Mouse (Mus musculus): ENCODE results near the gene Atl1. TPM values are rescaled to one million over a fixed set of nuclear protein-coding genes. Genes with fewer than 3 reads are reported as not detected.

Gene Atl1
- total RNA-seq, 2 experiments from 2014 or later = 230 to 233 TPM

DNA sequence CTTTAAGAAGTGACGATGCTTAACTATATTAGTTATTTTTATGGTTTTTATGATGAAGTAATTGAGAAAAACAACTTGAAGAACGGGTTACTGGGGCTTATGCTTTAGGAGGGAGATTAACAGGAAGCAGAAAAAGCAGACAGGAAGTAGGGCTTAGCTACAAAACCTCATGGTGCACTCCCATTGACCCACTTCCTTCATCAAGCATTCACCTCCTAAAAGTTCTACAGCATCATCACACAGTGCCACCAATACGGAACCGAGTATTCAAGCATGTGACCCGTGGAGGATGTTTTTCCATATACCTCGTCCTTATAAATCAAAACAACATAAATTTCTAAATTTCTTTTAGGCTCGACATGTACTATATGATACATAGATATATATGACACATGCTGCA is 20.3 kb downstream of the Atl1 start:
- no peak for TF ChIP-seq CTCF (IDR thresholded peaks at IDR 0.05)
- intact Hi-C loops (cut with DNase I) = no loop called here
- Histone ChIP-seq H3K4me3 (no peak overlapping the region), H3K27ac (no peak overlapping the region)
- DNase-seq (ENCODE audit: extremely low spot score in 1 of 2, low spot score in 2 of 2) = no peak

DNA sequence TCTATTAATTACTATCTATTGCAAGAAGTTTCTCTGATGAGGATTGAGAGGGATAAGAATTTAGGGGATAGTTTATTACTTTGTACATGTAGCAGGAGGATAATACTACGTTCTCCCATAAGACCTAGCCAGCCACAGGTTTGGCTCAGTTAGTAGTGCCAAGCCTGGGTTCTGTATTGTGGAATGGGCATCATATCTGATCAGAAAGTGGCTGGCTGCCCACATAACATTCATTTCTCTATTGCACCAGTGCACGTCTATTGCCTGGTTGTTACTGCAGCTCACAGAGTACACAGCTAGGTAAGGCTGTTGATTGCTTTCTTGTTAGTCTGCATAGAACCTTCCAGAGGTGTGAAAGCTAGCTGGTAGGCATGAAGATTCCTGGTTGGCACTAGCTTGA is 25.5 kb downstream of the Atl1 start:
- Histone ChIP-seq H3K4me3 (no peak overlapping the region), H3K27ac (no peak overlapping the region)
- TF ChIP-seq CTCF (IDR thresholded peaks at IDR 0.05) = no peak
- intact Hi-C loops (cut with DNase I) = no loop called here
- no peak for DNase-seq (ENCODE audit: extremely low spot score in 1 of 2, low spot score in 2 of 2)

DNA sequence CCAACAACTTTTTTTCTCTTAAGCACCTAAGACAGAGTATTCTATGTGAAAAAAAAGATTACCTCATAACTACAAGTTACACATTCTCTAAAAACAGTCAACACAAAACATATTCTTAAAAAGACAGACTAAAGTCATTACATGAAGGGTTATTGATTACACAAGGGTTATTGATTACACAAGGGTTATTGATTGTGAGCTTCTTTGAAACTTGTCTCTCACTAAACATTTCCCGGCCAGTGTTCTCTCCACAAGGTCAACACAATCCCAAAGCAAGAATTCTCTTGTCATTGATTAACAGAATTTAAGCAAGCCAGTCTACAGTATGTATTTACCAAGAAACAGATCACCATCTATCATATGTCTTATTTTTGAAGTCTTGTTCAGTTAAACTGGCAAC is 29.7 kb downstream of the Atl1 start:
- intact Hi-C loops (cut with DNase I) = no loop called here
- no peak for TF ChIP-seq CTCF (IDR thresholded peaks at IDR 0.05)
- DNase-seq (ENCODE audit: extremely low spot score in 1 of 2, low spot score in 2 of 2) = no peak
- no peak overlapping the region for H3K27ac ChIP-seq
- no peak overlapping the region for H3K4me3 ChIP-seq

DNA sequence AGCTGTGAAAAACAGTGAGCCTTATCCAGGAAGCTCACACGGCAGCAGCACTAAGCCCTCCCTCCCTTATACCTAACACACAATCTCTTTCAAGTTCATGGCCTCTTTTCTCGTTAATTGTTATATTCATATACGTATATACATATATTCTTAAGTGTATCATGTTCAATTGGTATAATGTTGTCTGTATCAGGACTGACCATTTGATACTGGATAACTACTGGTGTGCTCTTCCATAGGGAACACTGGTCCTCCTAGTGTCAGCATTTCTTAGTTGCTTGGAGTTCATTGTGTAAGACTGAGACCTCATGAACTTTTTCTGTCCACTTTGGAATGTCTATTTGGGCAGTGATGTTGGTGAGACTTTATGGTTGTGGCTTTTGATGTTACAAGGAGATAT is 30.7 kb downstream of the Atl1 start:
- Histone ChIP-seq H3K4me3 (no peak overlapping the region), H3K27ac (no peak overlapping the region)
- no peak for DNase-seq (ENCODE audit: extremely low spot score in 1 of 2, low spot score in 2 of 2)
- peak; percentile 20 for TF ChIP-seq CTCF (IDR thresholded peaks at IDR 0.05)
- intact Hi-C loops (cut with DNase I) = no loop called here

DNA sequence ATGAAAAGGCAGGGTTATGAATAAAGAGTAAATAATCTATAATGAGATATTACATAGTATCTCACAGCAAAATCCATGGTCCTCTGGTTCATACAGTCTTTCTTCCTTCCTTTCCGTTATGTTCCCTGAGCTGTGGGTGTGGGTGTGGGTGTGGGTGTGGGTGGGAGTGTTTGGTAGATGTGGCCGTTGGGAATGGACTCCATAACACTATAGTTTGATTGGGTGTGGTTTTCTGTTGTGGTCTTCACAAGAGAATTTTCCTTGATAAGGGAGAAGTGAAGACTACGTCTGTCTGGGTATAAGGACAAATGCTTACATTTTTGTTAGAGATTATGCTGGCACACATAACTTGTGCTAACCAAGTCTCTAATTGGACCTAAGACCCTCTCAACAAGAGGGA is 31.2 kb downstream of the Atl1 start:
- DNase-seq (ENCODE audit: extremely low spot score in 1 of 2, low spot score in 2 of 2) = no peak
- Histone ChIP-seq H3K27ac (no peak overlapping the region), H3K4me3 (no peak overlapping the region)
- intact Hi-C loops (cut with DNase I) = no loop called here
- TF ChIP-seq CTCF (IDR thresholded peaks at IDR 0.05) = no peak

DNA sequence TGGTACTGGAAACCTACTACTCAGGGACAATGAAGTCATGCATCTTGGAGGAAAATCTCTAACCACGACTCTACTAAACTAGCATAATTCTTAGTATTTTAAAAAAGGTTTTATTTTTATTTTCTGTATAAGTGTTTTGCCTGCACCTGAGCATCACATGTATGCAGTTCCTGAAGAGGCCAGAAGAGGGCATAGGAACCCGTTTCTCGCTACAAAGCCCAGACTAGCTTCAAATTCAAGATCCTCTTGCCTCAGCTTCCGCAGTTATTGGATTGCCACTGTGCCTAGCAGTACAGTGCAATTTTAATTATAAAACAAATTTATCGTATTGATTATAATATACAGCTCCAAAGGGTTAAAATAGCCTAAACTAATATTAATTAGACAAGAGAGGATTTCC is 31.6 kb downstream of the Atl1 start:
- peak; percentile 63 for TF ChIP-seq CTCF (IDR thresholded peaks at IDR 0.05)
- no peak for DNase-seq (ENCODE audit: extremely low spot score in 1 of 2, low spot score in 2 of 2)
- no peak overlapping the region for H3K27ac ChIP-seq
- no peak overlapping the region for H3K4me3 ChIP-seq
- intact Hi-C loops (cut with DNase I) = no loop called here

DNA sequence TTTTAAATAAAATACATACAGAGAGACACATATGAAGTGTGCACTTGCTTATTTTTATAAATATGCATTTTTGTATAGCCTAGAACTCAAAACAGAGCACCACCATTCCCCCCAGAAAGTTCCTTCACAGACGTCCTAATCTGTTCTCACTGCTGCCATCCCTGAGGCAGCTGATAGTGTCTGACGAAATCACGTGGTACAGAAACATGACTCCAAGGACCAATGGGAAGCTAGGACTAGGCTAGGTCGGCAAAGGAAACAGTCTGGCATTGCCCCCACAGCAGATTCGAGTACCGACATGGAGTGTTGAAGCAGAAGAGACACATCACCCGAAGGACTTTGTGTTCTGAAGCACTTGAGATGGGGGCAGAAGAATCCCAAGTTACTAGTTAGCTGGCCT is 34.3 kb downstream of the Atl1 start:
- Histone ChIP-seq H3K27ac (no peak overlapping the region), H3K4me3 (no peak overlapping the region)
- intact Hi-C loops (cut with DNase I) = no loop called here
- DNase-seq (ENCODE audit: extremely low spot score in 1 of 2, low spot score in 2 of 2) = no peak
- no peak for TF ChIP-seq CTCF (IDR thresholded peaks at IDR 0.05)

DNA sequence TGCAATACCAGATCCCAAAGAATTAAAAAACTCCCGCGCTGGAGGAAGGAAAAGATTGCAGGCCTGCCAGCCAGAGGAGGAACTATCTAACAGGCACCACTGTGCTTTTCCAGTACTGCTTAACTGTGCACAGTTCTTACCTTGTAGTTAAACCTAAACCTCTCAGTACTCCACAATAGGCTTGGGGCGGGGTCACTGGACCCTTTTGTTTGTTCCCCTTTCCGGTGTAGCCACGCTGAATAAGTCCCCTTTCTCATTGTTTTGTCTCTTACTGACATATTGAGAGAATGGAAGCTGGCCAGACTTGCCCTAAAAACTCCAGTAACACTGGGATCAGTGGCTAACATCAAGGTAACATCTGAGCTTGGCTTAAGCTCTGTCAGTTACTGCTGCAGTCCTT is 45.3 kb downstream of the Atl1 start:
- intact Hi-C loops (cut with DNase I) = no loop called here
- no peak for DNase-seq (ENCODE audit: extremely low spot score in 1 of 2, low spot score in 2 of 2)
- Histone ChIP-seq H3K4me3 (no peak overlapping the region), H3K27ac (no peak overlapping the region)
- TF ChIP-seq CTCF (IDR thresholded peaks at IDR 0.05) = no peak

DNA sequence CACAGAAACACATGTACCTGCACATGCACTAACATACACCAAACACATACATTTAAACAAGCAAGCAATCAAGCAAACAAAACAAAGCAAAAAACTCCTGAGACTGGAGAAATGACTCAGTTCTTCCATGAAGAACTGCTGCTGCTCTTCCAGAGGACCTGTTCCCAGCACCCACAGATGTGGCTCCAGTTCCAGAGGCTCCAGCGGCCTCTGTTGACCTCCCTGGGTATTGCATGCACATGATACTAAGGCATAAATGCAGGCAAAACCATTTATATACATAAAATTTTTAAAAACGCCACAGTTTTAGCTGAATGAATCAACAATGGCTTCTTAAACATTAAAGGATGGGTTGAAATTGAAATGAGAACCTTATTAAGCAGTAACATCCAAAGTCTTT is 46.9 kb downstream of the Atl1 start:
- no peak overlapping the region for H3K4me3 ChIP-seq
- TF ChIP-seq CTCF (IDR thresholded peaks at IDR 0.05) = peak; percentile 45
- no peak overlapping the region for H3K27ac ChIP-seq
- intact Hi-C loops (cut with DNase I) = no loop called here
- DNase-seq (ENCODE audit: extremely low spot score in 1 of 2, low spot score in 2 of 2) = no peak

DNA sequence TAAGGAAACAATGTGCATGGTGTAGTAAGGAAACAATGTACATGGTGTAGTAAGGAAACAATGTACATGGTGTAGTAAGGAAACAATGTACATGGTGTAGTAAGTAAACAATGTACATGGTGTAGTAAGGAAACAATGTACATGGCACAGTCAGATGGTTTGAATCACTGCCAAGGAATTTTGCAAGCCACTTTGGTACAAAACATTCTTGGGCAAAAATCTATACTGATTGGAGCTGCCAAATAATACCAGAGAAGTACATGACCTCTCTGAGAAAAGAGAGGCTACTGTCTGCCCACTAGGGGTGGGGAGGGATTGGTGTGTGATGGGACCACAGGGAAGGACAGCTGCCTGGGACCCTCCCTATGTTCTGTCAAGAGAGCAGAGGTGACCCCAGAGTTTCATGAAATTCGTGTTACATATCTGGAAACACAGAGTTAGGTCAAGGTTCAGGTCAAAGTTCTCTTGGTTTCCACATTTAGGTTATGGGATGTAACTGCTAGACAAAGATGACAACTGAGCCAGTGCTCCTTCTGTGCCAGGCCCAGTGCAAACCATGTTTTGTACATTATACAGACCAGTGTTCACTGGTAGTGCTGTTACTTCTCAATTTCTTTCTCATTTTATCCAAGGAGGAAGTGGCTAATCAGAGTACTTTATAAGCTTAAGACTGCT is 49.4 kb downstream of the Atl1 start:
- Histone ChIP-seq H3K4me3 (no peak overlapping the region), H3K27ac (no peak overlapping the region)
- TF ChIP-seq CTCF (IDR thresholded peaks at IDR 0.05) = no peak
- DNase-seq (ENCODE audit: extremely low spot score in 1 of 2, low spot score in 2 of 2) = no peak
- intact Hi-C loops (cut with DNase I) = no loop called here

DNA sequence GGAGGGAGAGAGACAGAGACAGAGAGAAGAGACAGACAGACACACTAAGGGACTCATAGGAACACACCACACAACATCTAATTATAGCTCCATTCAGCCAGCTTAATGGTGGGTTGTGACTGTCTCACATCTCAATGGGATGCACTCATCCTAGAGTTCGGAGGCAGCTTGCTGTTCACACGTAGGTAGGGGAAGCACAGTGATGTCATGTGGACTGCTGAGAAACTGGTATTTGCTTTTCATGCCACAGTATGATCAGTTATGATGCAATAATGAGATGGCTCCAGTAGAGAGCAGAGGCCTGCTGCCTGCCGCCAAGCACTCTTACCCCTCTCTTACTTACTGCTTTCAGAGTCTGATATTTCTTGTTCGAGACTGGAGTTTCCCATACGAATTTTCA is 53.4 kb downstream of the Atl1 start:
- TF ChIP-seq CTCF (IDR thresholded peaks at IDR 0.05) = no peak
- DNase-seq (ENCODE audit: extremely low spot score in 1 of 2, low spot score in 2 of 2) = no peak
- intact Hi-C loops (cut with DNase I) = no loop called here
- no peak overlapping the region for H3K27ac ChIP-seq
- no peak overlapping the region for H3K4me3 ChIP-seq

DNA sequence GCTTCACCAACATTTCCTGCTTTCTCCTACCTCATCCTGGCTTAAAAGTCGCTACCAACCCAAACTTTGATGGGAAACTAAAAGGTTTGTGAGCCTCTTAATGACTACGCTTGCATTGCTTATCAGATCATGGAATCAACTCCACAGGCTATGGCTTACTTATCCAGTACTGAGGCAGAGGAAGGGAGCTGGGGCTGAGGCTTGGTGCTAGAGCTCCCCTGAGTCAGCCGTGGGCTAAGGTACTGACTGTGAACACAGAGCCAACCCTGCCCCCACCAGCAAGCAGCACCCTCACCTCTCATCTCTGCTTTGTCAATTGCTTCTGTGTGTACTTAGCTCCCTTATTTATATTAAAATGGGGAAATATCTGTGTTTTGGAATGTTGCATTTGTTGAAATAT is 55.1 kb downstream of the Atl1 start:
- H3K27ac ChIP-seq = no peak overlapping the region
- no peak overlapping the region for H3K4me3 ChIP-seq
- DNase-seq (ENCODE audit: extremely low spot score in 1 of 2, low spot score in 2 of 2) = no peak
- no peak for TF ChIP-seq CTCF (IDR thresholded peaks at IDR 0.05)
- intact Hi-C loops (cut with DNase I) = no loop called here

DNA sequence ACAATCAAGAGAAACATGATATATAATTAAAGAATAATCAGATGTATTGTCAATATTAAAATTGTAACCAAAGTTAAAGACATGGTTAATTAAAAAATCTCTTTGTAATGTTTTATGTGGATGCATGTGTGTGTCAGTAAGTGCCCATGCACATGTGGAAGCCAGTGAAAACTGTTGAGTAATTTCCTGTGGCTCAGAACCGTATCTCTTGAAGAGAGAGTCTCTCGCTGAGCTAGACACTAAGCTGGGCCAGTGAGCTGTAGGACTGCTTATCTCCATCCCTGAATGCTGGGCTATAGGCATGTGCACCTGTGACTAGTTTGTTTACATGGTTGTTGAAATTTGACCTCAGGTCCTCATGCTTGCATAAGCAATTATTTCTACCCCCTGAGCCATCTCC is 65.0 kb downstream of the Atl1 start:
- no peak overlapping the region for H3K4me3 ChIP-seq
- no peak for TF ChIP-seq CTCF (IDR thresholded peaks at IDR 0.05)
- intact Hi-C loops (cut with DNase I) = no loop called here
- DNase-seq (ENCODE audit: extremely low spot score in 1 of 2, low spot score in 2 of 2) = no peak
- no peak overlapping the region for H3K27ac ChIP-seq

Data from left cerebral cortex, adult 2 months (tissue).